Mouse (Mus musculus) urinary bladder, postnatal 0 days (tissue): ENCODE measurements around the gene Mmachc. TPM values are rescaled to one million over a fixed set of nuclear protein-coding genes. Genes with fewer than 3 reads are reported as not detected.

Source experiments
- polyA plus RNA-seq: library from polyadenylated mRNA; unstranded; fragments of >200 nt; fragmentation: Nextera tagmentation; extraction: Ambion mirVana; gene quantifications from 2 replicates; pipeline ENCODE4 v1.2.1, GENCODE M21; 2015

Gene Mmachc
- polyA plus RNA-seq, result 15.6 and 15.8 TPM in 2 replicates

DNA sequence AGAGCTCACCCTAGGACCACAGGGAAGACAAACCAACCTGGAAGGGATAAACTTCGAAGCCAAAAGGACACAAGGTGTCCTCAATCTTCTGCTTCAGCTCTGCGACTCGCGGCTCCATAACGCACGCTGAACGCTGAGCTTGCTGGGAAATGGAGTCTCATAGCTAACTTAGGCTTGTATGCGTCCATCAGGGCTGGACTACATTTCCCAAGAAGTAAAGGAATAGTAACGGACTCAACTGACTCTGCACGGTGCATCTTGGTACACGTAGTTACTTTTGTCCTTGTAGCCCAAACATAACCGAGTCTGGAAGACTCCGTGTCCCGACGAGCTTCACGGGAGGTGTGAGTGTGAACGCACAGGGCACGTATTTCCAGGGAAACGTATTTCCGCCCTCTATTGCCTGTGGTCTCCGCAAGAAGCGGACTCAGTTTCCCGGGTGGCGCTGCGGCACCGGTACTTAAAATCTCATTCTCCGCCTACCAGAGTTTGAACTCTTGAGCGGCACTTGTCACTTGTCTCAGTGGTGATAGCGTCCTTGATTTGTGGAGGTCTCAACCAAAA, at the start of gene Mmachc, which contains the start of gene Ccdc163:
TSS of gene Mmachc (minus strand) at position 206 of the 564 bp plus-strand sequence.
TSS of gene Ccdc163 (plus strand) at position 309 of the 564 bp plus-strand sequence.

DNA sequence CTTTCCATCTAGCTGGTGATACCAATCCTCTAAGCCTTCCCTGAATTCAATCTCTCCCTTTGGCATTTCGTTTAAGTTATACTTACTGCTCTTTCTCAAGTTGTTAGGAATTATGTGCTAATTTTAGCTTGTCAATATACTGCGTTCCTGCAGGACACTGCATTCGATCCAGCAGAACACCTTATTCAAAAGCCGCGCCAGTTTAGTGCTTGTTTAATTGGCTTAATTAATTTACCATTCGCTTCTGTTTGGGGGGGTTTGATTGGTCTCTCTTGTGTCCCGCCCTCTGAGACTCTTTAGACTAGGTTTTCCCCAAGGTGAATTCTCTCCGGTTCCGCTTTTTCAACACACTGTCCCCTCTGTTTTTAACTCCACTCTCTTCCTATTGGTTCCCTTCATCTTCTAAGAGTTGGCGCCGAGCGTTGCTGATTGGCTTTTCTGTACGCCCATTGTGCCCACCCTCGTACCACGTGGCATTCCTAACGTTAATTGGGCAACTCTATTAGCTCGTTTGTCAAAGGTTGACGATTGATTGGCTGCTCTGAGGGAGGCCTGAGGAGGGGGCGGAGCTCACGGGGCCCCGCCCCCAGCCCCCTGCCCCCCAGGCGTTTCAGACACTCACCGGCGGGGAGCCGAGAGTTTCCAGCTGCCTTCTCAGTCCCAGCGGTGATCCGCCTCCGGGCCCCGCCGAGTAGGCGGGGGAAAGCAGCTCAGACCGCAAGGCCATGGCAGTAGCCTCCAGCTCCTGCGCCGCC, 12.3 kb upstream of the Mmachc start, which contains the start of gene Tesk2:
TSS of gene Tesk2 (plus strand) at position 606 of the 755 bp plus-strand sequence.

DNA sequence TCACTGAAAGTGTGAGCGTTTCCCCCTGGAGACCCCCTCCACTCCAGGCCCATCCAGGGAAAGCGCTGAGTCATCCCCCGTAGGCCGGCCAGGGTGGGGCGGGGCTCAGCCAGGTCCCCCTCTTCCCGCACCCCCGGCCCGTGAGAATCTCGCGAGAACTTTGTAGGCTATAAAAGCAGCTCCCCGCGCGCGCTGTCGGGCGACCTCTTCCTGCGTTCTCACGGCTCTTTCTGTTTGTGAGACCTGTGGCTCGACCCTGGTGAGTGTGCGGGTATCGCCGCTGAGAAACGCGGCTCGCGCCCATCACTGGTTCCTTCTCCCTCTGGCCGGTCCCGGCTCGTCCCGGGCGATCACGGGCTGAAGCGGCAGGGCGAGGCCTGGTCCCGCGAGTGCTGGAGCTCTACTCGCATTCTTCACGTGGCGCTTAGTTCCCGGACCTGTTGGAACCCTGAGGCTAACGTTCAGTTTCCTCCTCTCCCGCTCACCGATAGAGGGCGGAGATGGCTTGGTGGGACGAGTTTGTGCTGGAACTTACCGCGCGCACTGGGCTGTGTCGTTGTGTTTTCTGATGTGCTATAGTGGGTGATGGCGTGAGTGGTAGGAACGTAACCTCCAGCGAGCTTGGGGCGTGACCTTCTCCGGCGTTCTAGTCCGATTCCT, 22.7 kb downstream of the Mmachc start, which contains the start of gene Prdx1:
TSS of gene Prdx1 (plus strand) at position 143 of the 660 bp plus-strand sequence.

Other genes starting within 250 kb of the Mmachc start
- 9.2 and 9.4 TPM in 2 replicates for gene Mast2, start 244.2 kb downstream of the Mmachc start, polyA plus RNA-seq
- gene Ipp, start 200.9 kb downstream of the Mmachc start, polyA plus RNA-seq, result 8.6 and 10.6 TPM in 2 replicates
- gene Tmem69, start 152.5 kb downstream of the Mmachc start, polyA plus RNA-seq, result 12.2 and 12.9 TPM in 2 replicates
- 17.5 and 18.3 TPM in 2 replicates for gene Gpbp1l1, start 150.7 kb downstream of the Mmachc start, polyA plus RNA-seq
- gene Ccdc17, start 111.8 kb downstream of the Mmachc start, polyA plus RNA-seq, result 4.7 and 4.8 TPM in 2 replicates
- gene Nasp, start 80.5 kb downstream of the Mmachc start, polyA plus RNA-seq, result 26.8 and 34.0 TPM in 2 replicates
- gene Akr1a1, start 56.7 kb downstream of the Mmachc start, polyA plus RNA-seq, result 615 and 631 TPM in 2 replicates
- gene Prdx1, start 22.9 kb downstream of the Mmachc start, polyA plus RNA-seq, result 1,084 and 1,167 TPM in 2 replicates
- gene Ccdc163, start 103 bp upstream of the Mmachc start, polyA plus RNA-seq, result 14.2 and 16.2 TPM in 2 replicates
- 3.3 and 3.7 TPM in 2 replicates for gene Tesk2, start 12.5 kb upstream of the Mmachc start, polyA plus RNA-seq
- 20.1 and 21.0 TPM in 2 replicates for gene Toe1, start 99.2 kb upstream of the Mmachc start, polyA plus RNA-seq
- 4.0 and 4.3 TPM in 2 replicates for gene Mutyh, start 99.3 kb upstream of the Mmachc start, polyA plus RNA-seq
- gene Hpdl, start 113.3 kb upstream of the Mmachc start, polyA plus RNA-seq, result 0.37 and 0.42 TPM in 2 replicates
- gene Zswim5, start 169.0 kb upstream of the Mmachc start, polyA plus RNA-seq, result 0.30 and 0.49 TPM in 2 replicates